Mouse (Mus musculus) testis, adult 2 months (tissue): ENCODE results near the gene Ndrg2.

Experiments used
- CTCF ChIP-seq: fragments of 200-500 bp; IDR thresholded peaks from 2 replicates; pipeline ENCODE4 v1.5.1; 2012; ENCODE audit warnings: low read depth, mild to moderate bottlenecking, inconsistent platforms, low read length, moderate library complexity; ENCODE audit not compliant: control insufficient read depth, insufficient read depth, insufficient replicate concordance
- POLR2A ChIP-seq: fragments of 200-500 bp; IDR thresholded peaks from 2 replicates; pipeline ENCODE4 v1.6.1; 2012; ENCODE audit warnings: low read depth, mild to moderate bottlenecking, inconsistent platforms, low read length, moderate library complexity; ENCODE audit not compliant: control insufficient read depth

DNA sequence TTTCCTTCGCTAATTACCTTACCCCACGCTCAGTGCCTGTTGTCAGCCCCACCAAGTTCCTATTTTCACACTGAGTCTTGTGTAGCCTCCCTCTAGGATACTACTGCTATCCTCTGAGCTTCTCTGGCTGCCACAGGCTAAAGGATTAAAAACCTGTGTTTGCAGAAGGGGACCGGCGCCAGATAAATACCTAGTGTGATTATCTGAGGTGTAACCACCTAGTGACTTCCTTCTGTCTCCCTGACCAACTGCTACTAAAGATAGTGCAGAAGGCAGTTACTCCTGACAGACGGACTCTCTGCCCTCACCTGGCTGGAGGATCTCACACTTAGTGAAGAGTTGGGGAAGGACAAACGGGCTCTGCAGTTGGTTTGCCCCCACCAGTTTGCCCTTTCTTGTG, 17.9 kb downstream of the Ndrg2 start:
- TF ChIP-seq CTCF (no peak), POLR2A (no peak)
